Mouse (Mus musculus) erythroblast, embryonic 14.5 days (primary cell): Measurements from ENCODE around the gene Klrg1. TPM values are rescaled to one million over a fixed set of nuclear protein-coding genes. Genes with fewer than 3 reads are reported as not detected.

Experiments used
- H3K27me3 ChIP-seq: 2 replicates; pipeline ENCODE4 v1.6.1; 2012; ENCODE audit warnings: inconsistent platforms; ENCODE audit not compliant: control insufficient read depth
- H3K36me3 ChIP-seq: 2 replicates; pipeline ENCODE4 v1.6.1; 2012; ENCODE audit warnings: mild to moderate bottlenecking, inconsistent platforms; ENCODE audit not compliant: control insufficient read depth
- H3K4me1 ChIP-seq: 2 replicates; pipeline ENCODE4 v1.6.1; 2012; ENCODE audit warnings: inconsistent platforms; ENCODE audit not compliant: control insufficient read depth
- H3K4me3 ChIP-seq: replicated peaks from 2 replicates; pipeline ENCODE3; 2012; ENCODE audit warnings: moderate library complexity, mild to moderate bottlenecking, inconsistent platforms
- H3K9me3 ChIP-seq: 2 replicates; pipeline ENCODE4 v1.6.1; 2012; ENCODE audit warnings: low read length, inconsistent platforms, mixed read lengths; ENCODE audit not compliant: control insufficient read depth
- GATA1 ChIP-seq: IDR thresholded peaks from 2 replicates; pipeline ENCODE4 v1.6.1; 2012; ENCODE audit warnings: low read length, inconsistent platforms, mixed read lengths
- TAL1 ChIP-seq: IDR thresholded peaks from 3 replicates; pipeline ENCODE4 v1.6.1; 2012; ENCODE audit warnings: low read length, inconsistent platforms, mixed read lengths
- polyA plus RNA-seq: library from polyadenylated mRNA; stranded (reverse); fragments of >175 nt; gene quantifications from 2 replicates; pipeline ENCODE4 v1.2.3, GENCODE M21; 2012

Gene Klrg1
- polyA plus RNA-seq, 1 experiment = not detected

DNA sequence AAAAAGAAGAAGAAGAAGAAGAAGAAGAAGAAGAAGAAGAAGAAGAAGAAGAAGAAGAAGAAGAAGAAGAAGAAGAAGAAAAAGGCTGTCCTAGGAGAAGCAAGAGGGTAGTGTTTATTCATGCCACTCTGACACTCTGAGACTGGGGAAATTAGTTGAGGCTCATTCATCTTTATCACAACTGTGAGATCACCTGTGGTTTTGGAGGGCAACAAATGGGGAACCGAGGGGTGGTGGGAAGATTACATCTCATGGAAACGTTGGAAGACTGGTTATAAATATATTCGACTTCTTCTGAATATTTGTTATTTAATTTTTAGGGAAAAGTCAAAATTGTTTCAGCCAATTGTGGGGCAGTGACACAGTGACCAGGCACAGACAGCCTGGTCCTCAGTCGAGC, 32.6 kb downstream of the Klrg1 start:
- TF ChIP-seq TAL1 (no peak), GATA1 (no peak)
- no peaks in the 10 kb centered on the region for H3K9me3 ChIP-seq
- H3K36me3 ChIP-seq = no peaks in the 10 kb centered on the region
- H3K4me3 ChIP-seq = no peak overlapping the region
- no peaks in the 10 kb centered on the region for H3K4me1 ChIP-seq
- H3K27me3 ChIP-seq = no peaks in the 10 kb centered on the region

Other genes with a start within 250 kb of the Klrg1 start
- gene M6pr, start 25.8 kb upstream of the Klrg1 start, polyA plus RNA-seq = 0.79 and 0.87 TPM in 2 replicates
- 0.20 and 0.24 TPM in 2 replicates for gene Phc1, start 57.7 kb upstream of the Klrg1 start, polyA plus RNA-seq
- gene Rimklb, start 215.9 kb upstream of the Klrg1 start, polyA plus RNA-seq = not detected in 2 replicates
- gene Mfap5, start 223.0 kb upstream of the Klrg1 start, polyA plus RNA-seq = not detected in 2 replicates